ENCODE assay signal across 20 mouse cellular contexts in the genomic region with DNA sequence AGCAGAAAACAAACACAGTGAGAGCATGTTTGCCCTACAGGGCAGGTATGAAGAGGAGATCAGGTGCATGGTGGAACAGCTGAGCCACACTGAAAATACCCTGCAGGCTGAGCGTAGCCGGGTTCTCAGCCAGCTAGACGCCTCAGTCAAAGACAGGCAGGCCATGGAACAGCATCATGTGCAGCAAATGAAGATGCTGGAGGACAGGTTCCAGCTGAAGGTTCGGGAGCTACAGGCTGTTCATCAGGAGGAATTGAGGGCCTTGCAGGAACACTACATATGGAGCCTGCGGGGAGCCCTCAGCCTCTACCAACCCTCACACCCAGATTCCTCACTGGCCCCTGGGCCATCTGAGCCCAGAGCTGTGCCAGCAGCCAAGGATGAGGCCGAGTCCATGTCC. TPM values are rescaled to one million over a fixed set of nuclear protein-coding genes. Genes with fewer than 3 reads are reported as not detected.
DNase-seq lines count a peak whose midpoint lies in the region; ATAC-seq and TF ChIP-seq lines count a peak whose summit lies in the region.
"Had no signal": no experiment of that assay in that cellular context is flagged by ENCODE, and none has a peak within 500 bp of the region (broad histone marks: within the 10 kb centered on the region; RNA-seq: fewer than 3 reads in every experiment).

No protein-coding gene starts in this region.

- H3K36me3 ChIP-seq in forebrain, embryonic 12.5 days (replicated peaks): peaks cover 91% of the 10 kb centered on the region

- no peaks in the 10 kb centered on the region for H3K9me3 ChIP-seq in forebrain, embryonic 12.5 days
- H3K9me3 ChIP-seq: embryonic facial prominence, embryonic 12.5 days; G1E; heart, embryonic 10.5 days; hindbrain, embryonic 13.5 days had no signal

- no peak overlapping the region for H3K9ac ChIP-seq in forebrain, embryonic 12.5 days
- H3K9ac ChIP-seq: embryonic facial prominence, embryonic 12.5 days; forebrain, postnatal 0 days; hindbrain, embryonic 13.5 days had no signal

- no peak for ATAC-seq in forebrain, embryonic 12.5 days (ENCODE audit: low FRiP score)
- ATAC-seq: forebrain, postnatal 0 days; hindbrain, postnatal 0 days had no signal

- H3K4me1 ChIP-seq in forebrain, embryonic 12.5 days: no peaks in the 10 kb centered on the region
- H3K4me1 ChIP-seq: embryonic facial prominence, embryonic 12.5 days had no signal

- intact Hi-C loops in heart, postnatal 14 days (cut with DNase I): no loop called here

- WGBS in forebrain, embryonic 12.5 days: 92% methylated on average over 6 of the region's 6 CpGs

- H3K27me3 ChIP-seq in forebrain, embryonic 12.5 days: no peaks in the 10 kb centered on the region
- H3K27me3 ChIP-seq: embryonic facial prominence, embryonic 12.5 days; hindbrain, embryonic 13.5 days had no signal

- H3K4me2 ChIP-seq in forebrain, embryonic 12.5 days: no peak overlapping the region
- H3K4me2 ChIP-seq: embryonic facial prominence, embryonic 12.5 days; hindbrain, embryonic 13.5 days had no signal

- peak overlapping the region; percentile 84; the same call in 1 of the 2 replicates for H3K27ac ChIP-seq in layer of hippocampus, adult 2 months
- no peak overlapping the region for H3K27ac ChIP-seq in forebrain, embryonic 12.5 days
- H3K27ac ChIP-seq: embryonic facial prominence, embryonic 12.5 days; heart, embryonic 10.5 days; hindbrain, embryonic 13.5 days; hindbrain, postnatal 0 days had no signal

- no peak overlapping the region for H3K4me3 ChIP-seq in layer of hippocampus, adult 2 months
- no peak overlapping the region for H3K4me3 ChIP-seq in forebrain, embryonic 12.5 days (replicated peaks)
- H3K4me3 ChIP-seq: embryonic facial prominence, embryonic 12.5 days; heart, embryonic 10.5 days; hindbrain, embryonic 13.5 days had no signal

- no peak for TF ChIP-seq CTCF in layer of hippocampus, adult 2 months (conservative IDR thresholded peaks at IDR 0.05)

- no peak for DNase-seq in layer of hippocampus, adult 2 months (ENCODE audit: low spot score in 2 of 2)
- DNase-seq in layer of hippocampus, postnatal 10 days (ENCODE audit: low spot score in 2 of 2): no peak
- peak; percentile 70 for DNase-seq in cerebellum, adult 9-10 months
- DNase-seq in cerebellum, postnatal 14 days: peak; percentile 37 to 43
- no peak for DNase-seq in frontal cortex, postnatal 14 days (ENCODE audit: low spot score in 2 of 2)
- no peak for DNase-seq in heart, postnatal 14 days
- DNase-seq: adrenal gland, adult 8-10 months; adrenal gland, postnatal 36 days; forebrain, postnatal 0 days; gastrocnemius, postnatal 10 days; heart, adult 18-20 months; heart, postnatal 10 days; kidney, adult 11 months; kidney, adult 9 months had no signal

RNA-seq across cellular contexts. Expression of a gene that starts 26.6 kb away (rescaled TPM):
- 1 to 10 TPM in 1 of 2 experiments, under 1 TPM in 1; 0.69 to 1.2 TPM for total RNA-seq in layer of hippocampus, adult 2 months (2021)
- under 1 TPM; 0.66 to 0.96 TPM for total RNA-seq in layer of hippocampus, postnatal 10 days (2021)
- 2.3 TPM in 2 replicates for polyA plus RNA-seq in forebrain, embryonic 12.5 days (2016; fragmentation: Nextera tagmentation; extraction: Ambion mirVana)
- total RNA-seq in heart, postnatal 14 days (2021): under 1 TPM; 0.54 to 0.76 TPM
- total RNA-seq: G1E had no signal
- polyA plus RNA-seq: G1E had no signal

RNA-seq across cellular contexts. Expression of a gene that starts 49.0 kb away (rescaled TPM):
- 10 to 100 TPM; 44.8 to 46.9 TPM for total RNA-seq in layer of hippocampus, adult 2 months (2021)
- total RNA-seq in layer of hippocampus, postnatal 10 days (2021): 10 to 100 TPM; 30.8 to 33.2 TPM
- 33.3 and 36.1 TPM in 2 replicates for polyA plus RNA-seq in forebrain, embryonic 12.5 days (2016; fragmentation: Nextera tagmentation; extraction: Ambion mirVana)
- total RNA-seq in heart, postnatal 14 days (2021): 10 to 100 TPM; 42.7 to 43.5 TPM

Comparison
In these comparisons a context has a peak if more than half of its experiments do, and no peak if none do; other contexts are left out.
1. DNase-seq: peak in cerebellum, adult 9-10 months (single experiment) and cerebellum, postnatal 14 days (2 of 2); none in layer of hippocampus, adult 2 months (0 of 2), layer of hippocampus, postnatal 10 days (0 of 2), frontal cortex, postnatal 14 days (0 of 2) and heart, postnatal 14 days (0 of 2).